Mouse (Mus musculus): Measurements from ENCODE around the gene Ttk.

Gene Ttk

DNA sequence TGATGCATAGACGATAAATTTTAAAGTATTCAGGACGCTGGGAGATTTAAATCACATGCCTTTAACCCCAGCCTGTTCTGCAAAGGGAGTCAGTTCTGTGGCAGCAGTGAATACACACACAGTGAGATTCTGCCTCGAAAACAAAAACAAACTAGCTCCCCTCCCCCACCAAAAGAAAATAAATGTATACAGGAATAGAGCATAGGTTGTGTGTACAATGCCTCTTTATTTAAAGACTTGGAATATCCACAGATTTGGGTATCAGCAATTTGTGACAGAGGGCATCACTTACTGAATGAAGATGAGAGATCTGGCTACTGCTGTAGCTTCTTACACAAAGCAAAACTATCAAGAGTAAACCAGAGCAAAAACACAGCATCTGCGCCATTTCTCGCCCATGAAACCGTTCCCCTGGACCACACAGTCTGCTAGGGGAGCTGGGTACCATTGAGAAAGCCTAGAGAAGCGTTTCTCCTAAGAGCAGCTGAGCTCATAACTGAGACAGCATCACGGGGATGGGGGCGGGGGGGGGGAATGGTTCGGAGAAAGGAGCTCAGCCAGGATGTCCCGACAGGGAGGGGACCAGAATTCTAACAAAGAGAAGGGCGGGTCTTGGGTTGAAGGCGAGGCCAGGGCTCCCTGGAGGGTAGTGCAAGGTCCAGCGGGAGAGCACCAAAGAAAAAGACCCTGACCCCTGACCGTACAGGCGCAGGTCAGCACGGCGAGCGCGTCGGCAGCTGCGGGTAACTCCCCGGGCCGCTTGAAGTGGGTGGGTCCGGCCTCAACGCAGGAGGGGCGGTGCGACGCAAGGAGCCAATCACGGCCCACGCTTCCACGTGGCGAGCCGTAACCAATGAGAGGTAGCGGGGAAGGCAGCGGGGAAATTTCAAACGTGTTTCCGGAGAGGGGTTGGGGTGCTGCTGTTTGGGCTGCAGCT, at the start of gene Ttk:
TSS of gene Ttk (plus strand) at position 879 of the 937 bp plus-strand sequence.
- DNase-seq, result peak; percentile 92 to 95

DNA sequence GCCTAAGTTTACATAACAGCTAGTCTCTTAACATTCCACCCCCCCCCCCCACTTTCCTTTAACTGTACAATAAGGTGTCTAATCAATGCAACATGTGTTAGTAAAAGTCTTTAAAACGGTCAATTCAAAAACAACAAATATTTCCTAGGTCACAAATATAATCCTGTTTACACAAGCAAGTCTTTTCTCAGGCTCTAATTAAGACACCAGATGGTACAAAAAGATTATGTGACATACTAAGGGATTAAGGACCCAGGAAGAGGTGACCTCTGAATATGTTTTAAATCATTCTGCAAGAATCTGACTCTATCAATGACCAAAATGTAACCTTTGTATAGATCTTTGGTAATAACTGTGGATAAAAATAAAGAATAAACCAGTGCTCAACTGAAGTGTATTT, 49.0 kb upstream of the Ttk start:
- DNase-seq, result no peak

DNA sequence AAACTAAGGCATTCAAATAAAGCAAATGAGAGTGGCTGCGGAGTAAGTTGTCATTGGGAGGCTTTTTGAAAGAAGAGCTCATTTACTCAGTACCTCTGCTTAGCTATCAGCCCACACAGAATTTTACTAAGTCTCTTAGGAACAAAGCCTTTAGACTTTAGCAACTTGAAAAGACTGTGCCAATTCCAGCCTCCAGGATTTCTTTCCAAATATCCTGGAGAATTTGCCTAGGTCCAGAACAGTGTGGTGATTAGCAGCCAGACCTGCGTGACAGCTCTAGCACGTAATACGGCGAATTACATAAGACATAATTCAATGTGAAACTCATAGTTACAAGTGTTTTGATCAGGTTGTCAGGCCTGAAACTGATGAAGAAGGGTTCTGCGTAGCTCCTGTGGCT, 45.2 kb upstream of the Ttk start:
- DNase-seq, result no peak

DNA sequence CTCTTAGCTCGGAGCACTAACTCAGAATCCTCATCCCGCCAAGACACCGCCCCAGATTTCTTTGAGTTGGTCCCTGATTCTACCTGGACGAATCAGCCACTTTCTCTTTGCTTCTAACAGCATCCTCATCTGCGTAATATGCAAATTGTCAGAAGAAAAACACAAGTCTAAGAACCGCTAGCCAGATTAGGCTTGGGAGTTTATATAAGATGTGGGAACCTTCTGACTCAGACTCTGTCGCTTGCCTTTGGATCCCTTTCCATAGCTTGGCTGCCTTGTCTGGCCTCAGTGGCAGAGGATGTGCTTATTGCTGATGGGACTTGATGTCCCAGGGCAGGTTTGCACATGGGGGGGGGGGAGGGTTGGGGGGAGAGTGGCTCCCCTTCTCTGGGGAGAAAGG, 37.6 kb upstream of the Ttk start:
- no peak for DNase-seq

DNA sequence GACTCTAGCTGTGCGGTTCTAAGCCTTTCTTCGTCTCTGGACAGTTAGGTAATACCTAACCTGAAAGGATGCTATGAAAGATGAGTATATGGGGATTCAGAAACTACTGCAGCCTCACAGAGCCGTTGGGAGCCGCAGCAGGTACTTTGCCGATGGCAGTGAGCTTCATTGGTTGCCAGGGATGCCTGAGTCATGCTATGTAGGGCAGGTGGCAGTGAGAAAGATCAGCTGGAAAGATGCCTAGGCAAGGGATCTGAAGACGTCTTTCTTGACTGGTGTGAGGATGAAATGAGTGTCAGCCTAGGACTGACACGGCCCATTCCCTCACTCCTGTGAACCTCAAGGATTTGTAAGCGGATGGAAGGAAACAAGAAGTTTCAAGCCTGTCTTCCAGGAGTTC, 36.6 kb upstream of the Ttk start:
- DNase-seq, result no peak

DNA sequence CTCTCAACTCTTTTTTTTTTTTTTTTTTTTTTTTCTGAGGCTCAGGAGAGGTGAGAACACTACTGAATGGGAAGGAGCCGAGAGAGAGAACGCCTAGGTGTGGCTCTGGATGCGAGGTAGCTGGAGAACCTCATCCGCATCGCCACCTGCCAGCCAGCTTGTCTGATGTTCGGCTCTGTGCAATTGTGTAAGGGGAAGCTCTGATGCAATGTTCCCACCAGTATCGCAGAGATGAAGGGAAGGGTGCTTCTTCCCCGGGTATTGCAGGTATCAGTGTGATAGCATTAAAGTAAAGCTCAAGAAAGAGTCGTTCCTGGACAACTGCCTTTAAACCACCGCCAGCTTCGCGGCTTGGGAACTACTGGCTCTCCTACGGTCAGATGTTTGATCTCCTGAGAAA, 30.1 kb upstream of the Ttk start:
- DNase-seq, result no peak

DNA sequence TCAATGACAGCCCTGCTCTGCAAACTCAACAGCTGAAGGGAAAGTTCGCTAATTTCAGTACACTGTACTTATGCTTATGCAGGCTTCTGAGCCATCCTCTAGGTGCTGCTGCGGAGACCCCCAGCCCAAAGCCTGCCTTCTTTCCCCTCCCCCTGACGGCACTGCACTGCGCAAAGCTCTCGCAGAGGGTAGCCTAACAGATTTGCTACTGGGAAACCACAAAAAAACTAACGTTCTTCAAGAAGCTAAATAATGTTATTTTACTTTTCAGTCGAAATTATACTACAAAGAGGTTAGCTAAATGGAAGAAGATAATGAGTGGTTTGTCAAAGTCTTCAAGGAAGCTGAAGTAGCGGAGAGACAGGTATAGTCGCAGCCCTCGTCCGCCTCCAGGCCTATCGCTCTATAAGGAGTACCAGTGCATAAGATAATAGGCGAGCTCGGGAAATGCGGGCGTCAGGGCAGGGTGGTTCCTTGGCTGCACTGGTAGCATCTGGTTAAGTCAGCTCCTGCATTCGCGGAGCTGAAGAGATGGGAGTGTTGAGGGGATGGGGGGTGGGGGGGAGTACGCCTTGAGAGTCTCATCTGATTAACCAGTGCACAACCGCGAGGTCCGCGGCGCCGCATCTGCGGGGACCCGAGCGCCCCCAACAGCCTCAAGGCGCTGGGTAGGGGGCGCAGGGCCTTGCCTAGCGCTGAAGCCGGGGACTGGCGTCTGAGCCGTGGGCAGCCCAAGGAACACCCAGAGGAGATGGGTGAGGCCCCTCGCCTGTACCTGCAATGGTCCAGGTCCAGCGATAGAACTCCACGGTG, 29.1 kb upstream of the Ttk start:
- DNase-seq, result peak; percentile 48 to 57

DNA sequence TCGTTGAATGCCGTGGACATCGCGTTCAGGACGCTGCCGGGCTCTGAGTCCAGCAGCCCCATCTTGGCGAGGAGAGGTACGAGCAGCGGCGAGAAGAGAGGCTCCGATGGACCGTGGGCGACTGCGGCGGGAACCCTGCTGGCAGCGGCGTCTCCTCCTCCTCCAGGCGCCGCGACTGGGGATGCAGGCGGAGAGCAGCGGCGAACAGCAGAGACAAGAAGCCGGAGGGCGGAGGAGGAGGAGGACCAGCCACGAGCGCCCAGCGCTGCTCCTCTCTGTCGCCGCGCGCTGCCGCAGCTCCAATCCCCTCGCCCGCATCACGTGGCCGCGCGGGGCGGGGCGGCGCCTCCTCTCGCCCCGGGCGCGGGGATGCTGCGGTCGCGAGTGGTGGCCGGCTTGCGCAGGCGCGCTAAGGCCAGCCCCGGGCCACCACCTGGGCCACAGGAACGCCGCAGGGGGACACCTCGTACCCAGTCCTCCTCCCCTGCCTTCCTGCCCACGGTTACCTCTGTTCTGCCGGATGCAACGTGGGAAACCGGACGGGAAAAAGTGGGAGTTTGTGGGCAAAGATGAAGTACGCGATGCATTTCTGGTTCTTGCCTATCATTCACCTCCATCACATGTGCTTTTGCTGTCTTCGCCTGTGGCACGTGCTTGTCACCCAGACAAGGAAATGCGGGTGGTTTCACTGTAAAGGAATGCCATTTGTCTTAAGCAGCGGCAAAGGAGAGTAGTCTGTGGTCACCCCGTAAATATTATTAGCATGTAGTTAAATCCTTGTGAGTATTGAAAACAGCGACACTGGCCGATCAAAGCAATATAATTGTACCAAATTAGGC, 28.3 kb upstream of the Ttk start, which contains the start of gene Elovl4:
TSS of gene Elovl4 (minus strand) at position 301 of the 839 bp plus-strand sequence.
- DNase-seq, result peak; percentile 60 to 74

DNA sequence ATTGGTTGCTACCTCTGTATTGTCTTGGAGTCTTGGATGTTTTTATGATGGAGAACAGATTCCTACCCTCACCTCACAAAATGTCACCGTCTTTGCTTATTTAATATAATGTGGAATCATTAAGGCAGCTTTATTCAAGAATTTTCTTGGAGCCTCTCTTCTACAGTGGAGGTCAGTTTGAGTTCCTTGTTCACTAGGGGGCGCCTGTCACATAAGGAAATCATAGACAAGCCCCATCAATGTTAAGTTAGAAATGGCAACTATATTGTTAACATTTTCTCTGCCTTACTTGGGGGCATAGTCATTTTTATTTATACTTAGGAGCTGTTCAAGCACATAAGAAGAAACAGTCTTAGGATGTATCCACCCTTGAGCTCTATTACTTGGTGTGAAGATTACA, 26.9 kb upstream of the Ttk start:
- DNase-seq, result peak; percentile 57 to 65

DNA sequence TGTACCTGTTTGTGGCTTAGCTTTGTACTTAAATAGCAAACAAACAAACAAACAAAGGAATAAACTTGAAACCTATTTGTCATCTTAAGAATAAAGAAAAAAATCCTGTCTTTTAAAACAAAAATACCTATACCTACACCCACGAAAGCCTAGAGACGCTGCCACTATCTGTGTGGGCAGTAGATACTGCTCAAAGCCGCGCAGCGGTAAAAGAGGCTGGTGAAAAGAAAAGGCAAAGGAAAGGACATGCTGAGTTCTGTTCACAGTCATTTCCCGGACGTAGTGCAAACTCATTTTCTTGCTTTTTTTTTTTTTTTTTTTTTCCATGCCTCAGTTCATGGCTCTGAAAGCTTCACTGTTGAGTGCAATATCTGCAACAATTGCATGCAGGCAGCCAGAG, 15.3 kb upstream of the Ttk start:
- no peak for DNase-seq

DNA sequence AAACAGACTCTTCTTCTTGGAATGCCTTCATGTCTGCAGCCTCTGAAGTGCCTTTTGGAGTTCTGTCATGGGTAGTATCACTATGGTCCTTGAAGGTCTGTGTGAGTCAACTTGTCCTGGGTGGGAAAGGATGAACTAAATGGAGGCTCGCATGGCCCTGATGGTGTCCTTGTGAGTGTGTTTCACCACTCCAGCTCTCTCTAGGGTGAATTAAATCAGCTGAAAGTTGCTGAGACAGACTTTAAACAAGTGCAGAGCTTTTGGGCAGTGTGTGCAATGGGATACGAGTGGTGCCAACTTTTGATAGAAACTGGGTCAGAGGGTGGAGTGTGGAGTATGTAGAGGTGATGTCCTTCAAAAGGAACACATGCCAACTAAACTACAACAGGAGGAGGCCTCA, 13.5 kb upstream of the Ttk start:
- DNase-seq, result no peak

DNA sequence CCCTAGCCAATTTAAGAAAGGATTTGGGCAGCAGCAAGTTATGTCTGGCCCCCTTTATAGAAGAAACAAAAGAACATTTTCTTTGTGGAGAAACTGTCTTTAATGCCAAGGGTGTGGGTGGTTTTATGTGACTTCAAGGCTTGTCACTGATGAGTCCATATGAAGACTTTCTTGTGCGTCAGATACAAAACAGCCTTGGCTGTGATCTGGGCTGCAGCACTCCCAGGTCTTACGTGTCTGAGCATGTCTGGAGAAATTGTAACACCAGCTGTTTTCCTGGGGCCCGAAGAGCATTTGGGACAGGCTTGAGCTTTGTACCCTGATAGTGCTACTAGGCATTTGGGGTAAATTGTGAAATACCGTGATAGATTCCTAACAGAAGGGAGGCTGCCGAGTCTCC, 11.6 kb upstream of the Ttk start:
- no peak for DNase-seq

DNA sequence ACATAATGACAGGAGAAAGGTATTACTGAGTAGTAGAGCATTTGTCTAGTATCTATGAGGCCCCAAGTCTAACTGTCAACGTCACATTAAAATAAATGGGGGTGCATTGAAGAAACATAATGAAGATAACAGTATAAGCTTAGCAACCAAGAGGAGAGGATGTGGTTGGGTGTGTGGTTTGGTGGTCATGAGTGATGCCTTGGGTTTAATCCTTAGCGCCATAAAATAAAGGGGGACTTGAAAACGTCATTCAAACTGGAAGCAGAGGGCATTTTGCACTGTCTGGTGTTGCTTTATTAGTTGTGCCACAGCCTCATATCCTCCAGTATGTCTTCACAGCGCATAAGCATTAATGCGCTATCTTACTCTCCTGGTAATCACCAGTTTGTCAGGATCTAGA, 4.6 kb upstream of the Ttk start:
- DNase-seq, result no peak

DNA sequence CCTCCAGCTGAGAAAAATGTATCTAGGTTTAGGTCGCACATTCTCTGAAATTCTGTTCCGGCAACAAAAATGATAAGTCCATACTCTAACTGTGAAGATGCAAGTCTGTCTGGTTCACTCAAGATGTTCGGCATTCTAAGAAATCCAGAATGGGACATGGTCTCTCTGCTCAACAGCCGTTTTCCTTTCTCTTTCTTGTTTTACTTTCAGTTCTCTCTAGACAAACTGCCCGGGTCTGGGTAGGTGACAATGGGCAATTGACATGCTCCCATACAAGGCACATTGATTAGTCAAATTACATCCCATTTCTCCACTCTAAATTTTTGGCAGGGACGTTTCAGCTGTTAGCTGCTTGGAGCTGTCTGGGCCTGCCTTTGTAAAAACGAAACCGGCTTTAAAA, 3.3 kb upstream of the Ttk start:
- no peak for DNase-seq

DNA sequence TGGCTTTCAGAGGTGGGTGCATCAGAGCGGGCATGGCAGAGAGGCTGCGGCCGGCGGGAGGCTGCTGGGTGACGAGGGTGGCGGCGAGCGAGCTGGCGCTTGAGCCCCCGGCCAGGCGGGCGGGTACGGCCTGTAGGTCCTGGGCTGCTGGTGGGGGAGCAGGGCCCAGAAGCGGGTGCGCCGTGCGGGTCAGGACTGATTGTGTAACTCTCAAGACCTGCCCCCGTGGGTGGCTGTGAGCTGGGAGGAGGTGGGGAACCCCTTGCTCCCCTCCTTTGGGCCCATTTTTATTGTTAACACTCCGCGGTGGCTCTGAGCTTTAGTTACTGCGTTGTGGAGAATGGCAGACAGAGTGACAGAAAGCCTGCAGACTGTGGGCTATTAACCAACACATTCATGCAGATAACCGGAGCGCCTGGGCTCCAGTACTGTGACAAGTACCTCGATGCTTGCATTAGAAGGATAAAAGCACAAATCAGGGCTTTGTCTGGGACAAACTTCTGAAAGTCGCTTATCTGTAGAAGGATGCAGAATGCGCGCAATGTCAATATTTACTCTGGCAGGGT, 342 bp downstream of the Ttk start:
- no peak for DNase-seq

DNA sequence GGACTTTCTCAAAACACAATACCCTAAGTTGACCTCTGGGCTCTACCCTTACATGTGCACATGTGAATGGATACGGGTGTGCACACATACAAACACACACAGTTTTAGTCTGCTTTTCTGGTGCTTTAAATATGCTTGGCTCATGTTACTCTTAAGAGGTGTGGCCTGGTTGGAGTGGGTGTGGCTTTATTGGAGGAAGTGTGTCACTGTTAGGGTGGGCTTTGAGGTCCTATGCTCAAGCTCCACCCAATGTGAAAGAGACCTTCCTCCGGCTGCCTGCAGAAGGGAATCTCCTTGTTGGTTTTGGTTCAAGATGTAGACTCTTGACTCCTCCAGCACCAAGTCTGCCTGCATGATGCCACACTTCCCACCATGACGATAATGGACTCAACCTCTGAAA, 18.0 kb downstream of the Ttk start:
- no peak for DNase-seq

DNA sequence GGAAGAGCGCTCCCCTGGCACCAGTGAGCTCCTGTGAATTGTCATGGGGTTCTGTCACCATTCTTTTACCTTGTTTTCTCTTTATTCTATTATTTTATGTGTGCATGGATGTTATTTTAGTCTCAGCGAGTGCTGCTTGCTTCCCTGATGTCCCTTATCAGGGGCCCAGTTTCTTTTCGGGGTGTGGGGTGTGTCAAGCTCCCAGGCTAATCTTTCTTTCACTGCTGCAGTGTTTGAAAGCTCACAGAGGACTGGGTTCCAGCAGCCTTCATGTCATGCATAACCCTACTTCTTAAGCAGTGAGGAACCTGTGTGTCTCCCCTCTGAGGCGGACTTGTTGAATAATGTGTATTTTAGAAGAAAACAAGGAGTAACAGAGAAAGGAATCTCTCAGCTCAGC, 30.7 kb downstream of the Ttk start:
- no peak for DNase-seq

DNA sequence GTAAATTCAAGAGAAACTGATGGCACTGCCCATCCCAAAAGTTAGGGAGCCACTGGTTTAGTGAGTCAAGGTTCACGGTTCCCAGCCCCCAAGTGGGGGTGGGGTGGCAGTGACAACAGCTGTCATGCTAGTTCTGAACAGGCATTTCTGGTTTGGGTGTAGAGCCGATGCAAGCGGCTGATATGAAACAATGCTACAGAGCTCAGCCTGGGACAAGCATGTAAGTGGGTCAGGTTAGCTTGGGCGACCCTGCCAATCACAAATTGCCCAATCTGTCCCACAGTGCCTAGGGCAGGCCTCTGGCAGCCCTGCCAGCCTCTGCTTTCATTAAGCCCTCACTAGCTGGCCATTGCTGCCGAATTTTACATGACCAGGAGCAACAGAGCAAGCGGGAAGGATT, 47.7 kb downstream of the Ttk start:
- peak in 1 of 2 experiments; percentile 3 for DNase-seq

DNA sequence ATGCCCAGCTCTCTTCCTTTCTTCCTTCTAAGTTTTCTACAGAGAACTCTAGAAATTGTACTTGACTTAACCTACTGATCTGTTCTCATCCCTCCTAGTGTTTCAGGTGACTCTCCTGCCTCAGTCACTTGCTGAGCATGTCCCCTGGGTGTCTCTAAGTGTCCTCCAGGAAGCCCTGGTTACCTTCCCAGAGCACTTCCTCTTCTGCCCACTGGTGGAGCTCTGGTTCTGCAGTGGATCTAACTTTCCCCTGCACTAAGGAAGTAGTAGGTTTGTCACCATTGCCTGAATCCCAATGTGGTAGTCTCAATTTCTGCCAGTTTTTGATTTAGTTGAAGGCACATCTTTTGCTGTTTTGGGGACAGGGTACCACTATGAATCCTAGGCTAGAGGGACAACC, 51.7 kb downstream of the Ttk start:
- DNase-seq, result no peak

DNA sequence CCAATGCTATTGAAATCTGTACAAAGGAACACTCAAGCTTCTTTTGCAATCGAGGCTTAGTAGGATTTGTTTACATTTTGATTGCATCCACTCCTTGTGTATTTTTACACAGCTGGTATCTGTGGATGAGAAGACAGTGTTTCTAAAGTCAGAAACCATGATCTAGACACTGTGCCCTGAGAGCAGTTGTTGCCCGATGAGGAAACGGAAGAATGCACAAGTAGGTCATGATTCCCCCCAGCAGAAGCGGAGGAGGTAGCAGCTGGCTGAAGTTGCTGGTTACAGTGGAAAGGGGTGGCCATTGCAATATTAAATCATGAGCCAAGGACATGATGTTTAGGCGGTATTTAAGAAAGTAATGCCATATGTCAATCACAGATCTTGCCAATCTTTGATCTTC, 53.7 kb downstream of the Ttk start:
- no peak for DNase-seq

DNA sequence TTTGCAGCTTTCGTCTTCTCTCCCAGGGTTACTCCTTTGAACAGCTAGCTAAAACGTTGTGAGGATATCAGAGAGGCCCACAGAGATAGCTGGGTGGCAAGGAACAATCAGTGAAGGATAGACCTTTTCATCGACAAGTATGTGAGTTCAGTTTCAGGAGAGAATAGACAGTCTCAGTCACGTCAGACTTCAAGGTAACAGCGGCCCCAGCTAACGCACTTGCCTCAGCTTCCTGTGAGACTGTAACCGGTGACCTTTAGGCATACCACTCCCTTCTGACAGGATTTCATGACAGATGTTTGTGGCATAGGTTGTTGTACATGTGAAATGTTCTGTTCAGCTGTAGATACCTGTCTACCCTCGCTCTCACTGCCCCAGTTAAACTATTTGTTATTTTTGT, 58.6 kb downstream of the Ttk start:
- DNase-seq, result no peak

DNA sequence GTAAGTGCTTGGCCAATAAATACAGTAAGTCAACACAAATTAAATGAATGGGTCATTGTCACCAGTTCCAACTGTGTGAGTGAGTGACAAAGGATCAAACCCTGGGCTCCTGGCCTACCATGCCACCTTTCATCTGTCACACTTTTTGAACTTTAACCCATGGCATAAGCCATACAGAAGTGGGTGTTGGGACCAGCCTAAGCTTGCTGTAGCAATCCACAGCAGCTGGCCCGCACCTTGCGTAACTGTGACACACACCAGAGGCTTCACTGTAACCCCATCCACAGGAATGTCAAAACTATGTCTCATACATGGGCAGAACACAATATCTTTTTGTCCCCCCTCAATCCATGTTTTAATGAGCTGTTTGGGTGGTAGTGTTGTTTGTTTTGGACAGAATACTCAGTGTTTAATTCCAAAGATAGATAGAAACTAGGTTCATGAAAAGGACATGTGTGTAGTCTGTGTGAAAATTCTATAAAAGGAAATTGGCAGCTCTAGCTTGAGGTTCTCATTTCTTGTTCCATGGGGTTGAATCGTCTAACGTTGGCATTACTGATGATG, 59.4 kb downstream of the Ttk start:
- no peak for DNase-seq

Measured in kidney, postnatal 4 days (tissue).